Mouse (Mus musculus) heart, embryonic 12.5 days (tissue): ENCODE measurements at regions not wholly inside any gene's neighbourhood (a gene's known extent, or its start where the extent isn't known, plus 50 kb on each side); places are given as distances from the start of the nearest gene placed in this dataset.

Source experiments
- ATAC-seq: fragments of 200-750 bp; cut with Nextera tagmentation; 2 replicates; pipeline ENCODE4 v1.8.0; 2017; ENCODE audit warnings: moderate TSS enrichment, moderate library complexity; ENCODE audit not compliant: insufficient number of reproducible peaks, low FRiP score
- H3K27ac ChIP-seq: fragments of 300-500 bp; sonication (generic); 2 replicates; pipeline ENCODE4 v1.5.1; 2016; ENCODE audit warnings: mild to moderate bottlenecking, moderate library complexity; ENCODE audit not compliant: poor library complexity, severe bottlenecking
- H3K27me3 ChIP-seq: fragments of 300-500 bp; sonication (generic); replicated peaks from 2 replicates; pipeline ENCODE4 v1.6.1; 2016; ENCODE audit warnings: mild to moderate bottlenecking, moderate library complexity
- H3K36me3 ChIP-seq: fragments of 300-500 bp; sonication (generic); 2 replicates; pipeline ENCODE4 v1.6.1; 2016; ENCODE audit warnings: mild to moderate bottlenecking, moderate library complexity
- H3K4me1 ChIP-seq: fragments of 300-500 bp; sonication (generic); replicated peaks from 2 replicates; pipeline ENCODE4 v1.6.1; 2016; ENCODE audit warnings: mild to moderate bottlenecking
- H3K4me2 ChIP-seq: fragments of 300-500 bp; sonication (generic); 2 replicates; pipeline ENCODE4 v1.6.1; 2016; ENCODE audit warnings: mild to moderate bottlenecking, moderate library complexity
- H3K4me3 ChIP-seq: fragments of 300-500 bp; sonication (generic); 2 replicates; pipeline ENCODE4 v1.5.1; 2016; ENCODE audit warnings: mild to moderate bottlenecking
- H3K9ac ChIP-seq: fragments of 300-500 bp; sonication (generic); 2 replicates; pipeline ENCODE4 v1.6.1; 2016; ENCODE audit warnings: mild to moderate bottlenecking, moderate library complexity
- H3K9me3 ChIP-seq: fragments of 300-500 bp; sonication (generic); replicated peaks from 2 replicates; pipeline ENCODE4 v1.6.1; 2016; ENCODE audit warnings: mild to moderate bottlenecking, moderate library complexity
- WGBS: fragments of 180-500 bp; shearing (Covaris S2); methylation state at CpG from one replicate; pipeline ENCODE4 v1.1.7; 2016; 5-methylcytosine and 5-hydroxymethylcytosine counted together

GRCm38 (mm10) chr12:107119076-107119475 lies 369.4 kb upstream of the 3110018I06Rik start:
- Histone ChIP-seq H3K4me3 (no peak overlapping the region), H3K27me3 (no peaks in the 10 kb centered on the region), H3K9me3 (no peaks in the 10 kb centered on the region), H3K36me3 (no peaks in the 10 kb centered on the region), H3K4me2 (no peak overlapping the region), H3K9ac (no peak overlapping the region), H3K4me1 (no peaks in the 10 kb centered on the region), H3K27ac (no peak overlapping the region)
- ATAC-seq, result no peak
- WGBS, result 70% methylated on average over 10 of the region's 10 CpGs

DNA sequence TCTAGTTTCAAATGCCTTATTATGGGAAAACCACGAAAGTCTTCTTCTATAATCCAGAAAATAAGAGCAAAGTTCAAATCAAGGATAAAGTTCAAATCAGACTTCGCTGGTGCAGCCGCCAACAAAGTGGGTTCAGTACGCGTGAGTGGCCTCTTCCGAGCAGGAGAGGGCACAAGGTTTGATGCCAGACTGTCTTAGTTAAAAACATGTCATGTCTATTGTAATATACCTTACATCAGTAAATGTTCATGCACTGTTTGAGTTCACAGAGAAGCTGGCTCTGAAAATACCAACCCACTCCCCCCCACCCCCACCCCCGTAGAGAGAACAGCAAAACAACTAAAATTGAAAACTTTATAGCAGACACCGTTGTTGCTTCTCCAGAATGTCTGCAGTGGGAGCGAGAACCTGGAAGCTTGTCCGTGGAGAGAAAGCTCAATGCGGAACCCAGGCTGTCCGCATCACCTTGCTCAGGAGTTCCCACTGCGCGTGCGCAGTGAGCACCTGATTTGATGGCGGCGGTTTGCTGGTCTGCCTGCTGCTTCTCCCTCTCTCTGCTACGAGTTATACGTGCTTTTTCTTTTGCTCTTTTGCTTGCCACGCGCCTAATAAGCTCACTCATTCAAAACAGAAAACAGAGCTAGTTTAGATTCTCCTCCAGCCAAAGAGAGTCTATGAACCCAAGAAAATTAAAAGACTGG lies 367.8 kb upstream of the 3110018I06Rik start:
- no peak for ATAC-seq
- no peaks in the 10 kb centered on the region for H3K4me1 ChIP-seq
- H3K36me3 ChIP-seq, result no peaks in the 10 kb centered on the region
- H3K4me2 ChIP-seq, result no peak overlapping the region
- no peaks in the 10 kb centered on the region for H3K9me3 ChIP-seq
- no peak overlapping the region for H3K27ac ChIP-seq
- no peak overlapping the region for H3K4me3 ChIP-seq
- WGBS, result 85% methylated on average over 21 of the region's 21 CpGs
- no peaks in the 10 kb centered on the region for H3K27me3 ChIP-seq
- no peak overlapping the region for H3K9ac ChIP-seq

- H3K4me3 ChIP-seq, result no peak overlapping the region
- 76% methylated on average over 4 of the region's 4 CpGs for WGBS
- H3K27me3 ChIP-seq, result no peaks in the 10 kb centered on the region
- no peaks in the 10 kb centered on the region for H3K36me3 ChIP-seq
- no peak overlapping the region for H3K27ac ChIP-seq
- H3K4me2 ChIP-seq, result no peak overlapping the region
- H3K9me3 ChIP-seq, result no peaks in the 10 kb centered on the region
- no peak for ATAC-seq
- H3K9ac ChIP-seq, result no peak overlapping the region
- H3K4me1 ChIP-seq, result no peaks in the 10 kb centered on the region
Observed at GRCm38 (mm10) chr12:107121990-107122389, 366.4 kb upstream of the 3110018I06Rik start.

GRCm38 (mm10) chr12:107123661-107124060 lies 364.8 kb upstream of the 3110018I06Rik start:
- H3K9me3 ChIP-seq, result no peaks in the 10 kb centered on the region
- 83% methylated on average over 8 of the region's 8 CpGs for WGBS
- H3K27ac ChIP-seq, result no peak overlapping the region
- no peaks in the 10 kb centered on the region for H3K27me3 ChIP-seq
- H3K4me1 ChIP-seq, result no peaks in the 10 kb centered on the region
- ATAC-seq, result no peak
- H3K4me3 ChIP-seq, result no peak overlapping the region
- no peak overlapping the region for H3K4me2 ChIP-seq
- no peaks in the 10 kb centered on the region for H3K36me3 ChIP-seq
- H3K9ac ChIP-seq, result no peak overlapping the region

DNA sequence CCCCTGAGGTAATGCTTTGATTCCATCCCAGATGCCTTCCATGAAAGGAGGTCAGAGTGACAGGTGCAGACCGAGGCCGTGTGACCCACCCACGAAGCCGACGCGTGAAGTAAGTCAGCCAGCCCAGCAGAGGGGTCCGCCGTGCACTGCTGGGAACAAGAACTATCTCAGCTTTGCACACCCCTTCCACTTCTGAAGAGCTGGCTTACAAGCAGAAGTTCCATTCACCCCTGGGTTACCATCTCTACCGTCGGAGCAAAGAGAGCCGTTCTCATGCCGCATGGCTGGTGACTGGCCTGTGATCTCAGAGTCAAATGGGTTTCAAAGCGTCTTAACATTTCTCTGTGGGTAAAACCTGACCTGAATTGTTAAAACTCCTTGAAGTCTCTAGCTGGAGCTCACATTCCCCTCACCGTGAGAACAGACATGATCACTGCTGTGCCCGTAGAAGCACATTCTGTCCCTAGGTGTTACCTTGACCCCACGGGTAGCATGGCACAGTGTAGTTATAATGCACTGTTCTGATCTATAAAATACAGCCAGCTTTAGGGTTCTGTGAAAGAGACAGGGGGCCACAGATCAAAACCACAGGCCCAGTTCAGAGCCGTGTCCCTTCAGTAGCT lies 364.1 kb upstream of the 3110018I06Rik start:
- H3K27me3 ChIP-seq, result no peaks in the 10 kb centered on the region
- no peak for ATAC-seq
- no peak overlapping the region for H3K4me2 ChIP-seq
- no peaks in the 10 kb centered on the region for H3K36me3 ChIP-seq
- no peak overlapping the region for H3K4me3 ChIP-seq
- H3K4me1 ChIP-seq, result no peaks in the 10 kb centered on the region
- no peak overlapping the region for H3K27ac ChIP-seq
- 89% methylated on average over 17 of the region's 17 CpGs for WGBS
- no peaks in the 10 kb centered on the region for H3K9me3 ChIP-seq
- H3K9ac ChIP-seq, result no peak overlapping the region

DNA sequence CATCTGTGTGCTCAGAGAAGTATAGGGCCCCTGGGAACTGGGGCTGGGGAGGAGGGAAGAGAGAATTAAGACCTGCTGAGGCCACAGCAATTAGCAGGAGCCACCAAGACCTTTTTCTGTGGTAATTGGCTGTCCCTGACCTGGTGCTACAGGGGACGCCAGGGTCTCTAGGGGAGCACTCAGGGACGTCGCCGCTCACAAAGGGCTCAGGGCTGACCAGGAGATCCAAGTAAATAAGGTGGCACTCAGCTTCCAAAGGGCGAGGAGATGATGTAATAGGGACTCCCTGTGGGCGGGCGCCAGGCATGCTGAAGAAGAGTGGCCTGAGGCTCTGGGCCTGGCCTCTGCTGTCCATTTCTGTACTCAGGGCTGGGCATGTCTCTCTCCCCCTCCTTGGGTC lies 363.2 kb upstream of the 3110018I06Rik start:
- no peaks in the 10 kb centered on the region for H3K36me3 ChIP-seq
- no peak overlapping the region for H3K4me2 ChIP-seq
- 58% methylated on average over 7 of the region's 7 CpGs for WGBS
- no peaks in the 10 kb centered on the region for H3K27me3 ChIP-seq
- no peaks in the 10 kb centered on the region for H3K4me1 ChIP-seq
- ATAC-seq, result no peak
- H3K4me3 ChIP-seq, result no peak overlapping the region
- no peaks in the 10 kb centered on the region for H3K9me3 ChIP-seq
- H3K9ac ChIP-seq, result no peak overlapping the region
- no peak overlapping the region for H3K27ac ChIP-seq

DNA sequence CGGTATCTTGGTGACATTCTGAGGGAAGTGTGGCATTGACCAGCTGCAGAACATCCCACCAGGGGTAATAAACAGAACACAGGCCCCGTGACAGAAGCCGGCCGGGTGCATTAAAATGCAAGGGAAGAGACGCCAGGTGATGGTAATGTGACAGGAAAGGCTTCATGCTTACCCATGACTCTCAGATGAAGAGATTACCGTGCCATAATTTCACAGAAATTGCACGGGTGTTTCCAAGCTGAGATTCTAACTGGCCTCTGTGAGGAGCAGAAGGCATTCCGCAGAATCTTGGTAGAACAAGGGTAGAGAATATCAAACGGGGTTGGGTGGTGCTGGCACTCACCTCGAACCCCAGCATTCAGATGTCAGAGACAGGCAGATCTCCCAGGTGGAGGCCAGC lies 362.4 kb upstream of the 3110018I06Rik start:
- no peak overlapping the region for H3K4me2 ChIP-seq
- H3K9me3 ChIP-seq, result no peaks in the 10 kb centered on the region
- H3K4me1 ChIP-seq, result peaks cover 2% of the 10 kb centered on the region
- no peak overlapping the region for H3K4me3 ChIP-seq
- no peaks in the 10 kb centered on the region for H3K27me3 ChIP-seq
- H3K36me3 ChIP-seq, result no peaks in the 10 kb centered on the region
- H3K9ac ChIP-seq, result no peak overlapping the region
- WGBS, result 78% methylated on average over 10 of the region's 10 CpGs
- no peak overlapping the region for H3K27ac ChIP-seq
- ATAC-seq, result no peak

GRCm38 (mm10) chr12:107127591-107127990 lies 360.8 kb upstream of the 3110018I06Rik start:
- no peak for ATAC-seq
- Histone ChIP-seq H3K36me3 (no peaks in the 10 kb centered on the region), H3K9me3 (no peaks in the 10 kb centered on the region), H3K27me3 (no peaks in the 10 kb centered on the region), H3K4me1 (peaks cover 12% of the 10 kb centered on the region), H3K9ac (no peak overlapping the region), H3K4me3 (no peak overlapping the region), H3K4me2 (no peak overlapping the region), H3K27ac (no peak overlapping the region)
- WGBS, result 76% methylated on average over 3 of the region's 3 CpGs

DNA sequence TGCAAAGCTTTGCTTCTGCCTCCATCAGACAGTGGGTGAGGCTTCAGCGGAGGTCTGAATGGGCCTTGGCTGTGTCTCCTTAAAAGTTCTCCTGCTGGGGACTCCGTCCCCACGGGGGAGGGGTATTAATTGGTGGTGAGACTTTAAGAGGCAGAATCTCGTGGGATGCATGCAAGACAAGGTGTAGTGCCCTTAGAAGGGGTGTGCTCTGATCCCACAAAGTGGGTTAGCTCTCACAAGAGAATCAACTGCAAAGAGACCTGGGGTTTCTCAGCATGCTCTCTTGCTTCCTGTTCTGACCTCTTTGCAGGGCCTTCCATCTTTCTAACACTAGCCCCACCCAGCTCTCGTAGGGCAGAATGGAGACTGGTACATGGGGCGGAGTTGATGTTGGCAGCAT lies 359.2 kb upstream of the 3110018I06Rik start:
- Histone ChIP-seq H3K4me2 (no peak overlapping the region), H3K9me3 (no peaks in the 10 kb centered on the region), H3K36me3 (no peaks in the 10 kb centered on the region), H3K4me3 (no peak overlapping the region), H3K9ac (no peak overlapping the region), H3K27me3 (no peaks in the 10 kb centered on the region), H3K27ac (no peak overlapping the region), H3K4me1 (peaks cover 12% of the 10 kb centered on the region)
- ATAC-seq, result no peak
- WGBS, result 61% methylated on average over 6 of the region's 6 CpGs

DNA sequence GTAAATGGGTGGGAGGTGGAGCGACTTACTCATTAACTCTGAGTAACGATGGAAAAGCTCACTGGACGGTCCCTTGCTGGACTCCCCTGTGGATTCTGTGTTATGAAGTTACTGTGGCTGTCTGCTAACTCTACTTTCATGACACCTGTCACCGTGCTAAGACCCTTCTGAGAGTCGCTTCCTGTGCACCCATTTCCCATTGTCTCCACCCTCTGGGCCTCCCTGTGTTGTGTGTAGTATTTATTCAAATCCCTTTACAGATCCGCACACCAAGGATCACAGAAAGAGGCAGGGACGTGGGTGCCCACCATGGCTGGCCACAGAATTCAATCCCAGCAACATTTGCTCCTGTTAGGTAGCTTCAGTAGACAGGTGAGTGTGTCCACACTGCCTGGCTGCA lies 357.1 kb upstream of the 3110018I06Rik start:
- Histone ChIP-seq H3K9ac (no peak overlapping the region), H3K4me2 (no peak overlapping the region), H3K27me3 (no peaks in the 10 kb centered on the region), H3K4me3 (no peak overlapping the region), H3K27ac (no peak overlapping the region), H3K4me1 (peaks cover 12% of the 10 kb centered on the region), H3K9me3 (no peaks in the 10 kb centered on the region), H3K36me3 (no peaks in the 10 kb centered on the region)
- 78% methylated on average over 7 of the region's 7 CpGs for WGBS
- ATAC-seq, result no peak

DNA sequence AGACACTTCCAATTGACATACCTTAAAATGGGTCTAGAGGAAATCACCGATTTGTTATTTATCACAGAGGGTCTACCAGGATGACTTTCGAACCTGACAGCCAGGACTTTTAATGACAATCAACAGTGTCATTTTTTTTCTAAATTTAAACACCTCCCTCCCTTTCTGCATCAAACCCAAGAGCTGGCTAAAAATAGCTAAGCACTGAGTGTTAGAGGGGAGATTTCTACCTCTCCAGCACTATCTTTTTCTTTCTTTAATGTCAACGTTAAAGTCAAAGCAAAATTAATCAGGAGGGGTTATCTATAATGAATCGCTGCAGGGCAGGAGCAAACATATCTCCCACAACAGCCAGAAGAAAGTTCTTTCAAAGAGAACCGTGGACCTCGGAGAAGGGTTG lies 356.6 kb upstream of the 3110018I06Rik start:
- no peak overlapping the region for H3K4me3 ChIP-seq
- 40% methylated on average over 6 of the region's 6 CpGs for WGBS

DNA sequence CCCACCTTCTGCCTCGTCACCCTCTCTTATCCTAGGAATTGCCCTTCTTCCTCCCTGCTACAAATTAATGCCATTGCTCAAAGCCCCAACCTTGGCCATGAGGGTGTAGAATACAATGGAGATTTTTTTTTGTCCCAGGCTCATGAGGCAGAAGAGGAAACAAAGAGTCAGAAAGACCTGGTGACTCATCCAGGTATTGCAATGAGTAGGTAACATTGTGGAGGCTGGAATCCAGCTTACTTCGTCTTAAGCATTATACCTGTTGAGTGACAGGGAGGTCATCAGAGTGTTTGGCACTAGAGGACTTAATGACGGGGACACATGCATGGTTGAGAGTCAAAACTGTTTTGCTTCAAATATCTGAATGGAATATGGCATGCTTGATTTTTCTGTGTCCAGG lies 355.9 kb upstream of the 3110018I06Rik start:
- no peak for ATAC-seq
- H3K9me3 ChIP-seq, result no peaks in the 10 kb centered on the region
- no peak overlapping the region for H3K27ac ChIP-seq
- no peak overlapping the region for H3K9ac ChIP-seq
- H3K27me3 ChIP-seq, result no peaks in the 10 kb centered on the region
- 54% methylated on average over 3 of the region's 3 CpGs for WGBS
- no peak overlapping the region for H3K4me2 ChIP-seq
- no peak overlapping the region for H3K4me3 ChIP-seq
- H3K36me3 ChIP-seq, result no peaks in the 10 kb centered on the region
- H3K4me1 ChIP-seq, result peaks cover 12% of the 10 kb centered on the region

More for the DNA sequence above, 356.6 kb upstream of the 3110018I06Rik start:
- Histone ChIP-seq H3K4me1 (peaks cover 12% of the 10 kb centered on the region), H3K4me2 (peak overlapping the region; percentile 43), H3K36me3 (no peaks in the 10 kb centered on the region), H3K27ac (no peak overlapping the region), H3K9ac (no peak overlapping the region), H3K9me3 (no peaks in the 10 kb centered on the region), H3K27me3 (no peaks in the 10 kb centered on the region)
- no peak for ATAC-seq
